Mouse (Mus musculus) activated CD4-positive, CD25-positive, alpha-beta regulatory T cell, adult 4 months (primary cell): Measurements from ENCODE around the gene Nmu. TPM values are rescaled to one million over a fixed set of nuclear protein-coding genes. Genes with fewer than 3 reads are reported as not detected.

Experiments used
- ATAC-seq: one replicate; pipeline ENCODE4 v1.8.0; 2017
- polyA plus RNA-seq, 2 experiments: library from polyadenylated mRNA; unstranded; fragments of 100-300 nt; shearing (Covaris generic); gene quantifications; one replicate each; pipeline ENCODE4 v1.2.1; 2017

Gene Nmu
- polyA plus RNA-seq: not detected

DNA sequence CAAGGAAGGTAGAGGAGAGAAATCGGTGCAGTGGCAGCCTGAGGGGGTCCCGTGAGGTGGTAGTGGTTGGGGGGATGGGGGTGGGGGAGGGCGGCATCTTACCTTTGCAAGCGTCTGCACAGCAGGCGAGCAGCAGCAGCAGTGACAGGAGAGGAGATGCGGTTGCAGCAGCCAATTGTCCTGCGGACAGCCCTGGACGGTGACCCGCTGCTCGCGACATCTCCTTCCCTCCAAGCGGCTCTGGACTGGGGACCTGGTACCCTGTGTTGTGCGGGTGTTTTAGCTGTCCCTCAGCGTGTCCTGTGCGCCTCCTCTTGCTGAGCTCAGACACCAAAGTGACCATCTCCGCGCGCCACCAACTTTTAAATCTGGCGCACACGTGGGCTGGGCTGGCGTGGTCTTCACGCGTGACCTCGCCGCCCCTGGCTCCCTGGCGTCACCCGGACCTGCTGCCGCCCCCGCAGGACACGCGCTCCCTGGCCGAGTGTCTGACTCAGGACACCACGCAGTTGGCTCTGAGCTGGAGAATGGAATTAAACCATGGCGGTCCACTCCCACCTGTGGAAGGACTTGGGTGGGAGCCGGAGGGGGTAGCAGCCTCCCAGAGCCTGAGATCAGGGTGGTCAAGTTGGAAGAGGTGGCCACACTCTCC lies at the start of gene Nmu:
Gene Nmu, minus strand, starts transcription at position 336 of the 652 bp plus-strand sequence.
- no peak for ATAC-seq

DNA sequence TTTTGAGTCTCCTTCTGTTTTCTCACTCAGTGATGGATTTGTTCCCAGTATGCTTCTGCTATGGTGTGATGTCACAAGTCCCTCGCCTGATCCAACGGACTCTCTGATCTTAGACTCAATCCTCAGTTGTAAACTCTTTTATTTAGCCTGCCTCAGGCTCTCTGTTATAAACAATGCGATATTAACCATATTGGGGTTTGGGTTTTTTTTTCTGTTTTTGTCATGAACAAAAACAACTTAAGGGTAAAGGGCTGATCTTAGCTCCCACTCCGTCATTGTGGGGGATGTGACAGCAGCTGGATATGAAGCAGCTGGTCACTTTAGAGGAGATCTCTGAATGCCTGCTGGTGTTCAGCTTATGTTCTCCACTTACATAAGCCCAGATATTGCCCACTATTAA lies 48.1 kb upstream of the Nmu start:
- ATAC-seq: no peak

DNA sequence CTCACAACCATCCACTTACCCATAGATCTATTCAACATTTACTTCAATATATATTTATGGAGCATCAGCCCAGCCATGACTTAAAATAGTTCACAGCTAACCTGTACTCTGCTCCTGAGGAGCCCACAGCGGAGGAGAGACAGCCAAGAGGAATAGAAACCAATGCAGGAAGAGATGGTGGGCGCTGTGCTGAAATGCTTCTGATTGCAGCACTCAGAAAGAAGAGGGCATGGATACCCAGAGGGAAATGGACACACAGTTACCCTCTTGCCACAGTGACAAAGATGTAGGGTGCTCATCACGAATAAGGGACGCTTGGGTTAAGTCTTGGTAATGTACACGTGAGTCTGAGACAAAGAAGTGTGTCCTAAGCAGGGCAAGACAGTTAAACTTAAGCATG lies 30.8 kb upstream of the Nmu start:
- no peak for ATAC-seq

DNA sequence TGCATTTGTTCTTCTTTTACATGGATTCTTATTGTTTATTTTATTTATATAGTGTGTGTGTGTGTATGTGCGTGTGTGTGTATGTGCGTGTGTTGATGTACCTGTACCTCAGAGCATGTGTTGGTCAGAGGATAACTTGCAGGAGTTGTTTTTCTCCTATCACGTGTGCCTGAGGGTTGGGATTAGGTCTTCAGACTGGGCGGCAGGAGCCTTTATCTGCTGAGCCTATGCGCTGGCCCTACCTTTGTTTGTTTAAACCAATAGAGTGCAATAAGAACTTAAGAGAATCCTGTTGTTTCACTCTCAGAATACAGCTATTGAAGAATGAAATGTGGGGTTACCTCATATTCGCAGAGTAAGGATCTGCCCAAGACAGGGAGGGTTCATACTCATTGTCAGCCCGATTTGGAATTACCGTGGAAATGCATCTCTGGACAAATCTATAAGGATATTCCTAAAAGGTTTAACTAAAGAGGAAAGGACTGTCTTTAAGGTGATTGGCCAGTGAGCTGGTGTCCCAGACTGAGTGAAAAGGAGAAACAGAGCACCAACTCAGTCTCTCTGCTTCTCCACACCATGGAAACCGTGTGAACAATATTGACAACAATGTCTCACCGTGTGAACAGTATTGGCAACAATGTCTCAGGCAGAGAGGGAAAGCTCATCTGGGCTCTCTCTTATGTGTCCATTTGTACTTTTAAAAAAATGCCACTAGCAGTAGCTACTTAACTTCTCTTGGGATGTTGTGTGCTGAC lies 25.6 kb upstream of the Nmu start:
- no peak for ATAC-seq

DNA sequence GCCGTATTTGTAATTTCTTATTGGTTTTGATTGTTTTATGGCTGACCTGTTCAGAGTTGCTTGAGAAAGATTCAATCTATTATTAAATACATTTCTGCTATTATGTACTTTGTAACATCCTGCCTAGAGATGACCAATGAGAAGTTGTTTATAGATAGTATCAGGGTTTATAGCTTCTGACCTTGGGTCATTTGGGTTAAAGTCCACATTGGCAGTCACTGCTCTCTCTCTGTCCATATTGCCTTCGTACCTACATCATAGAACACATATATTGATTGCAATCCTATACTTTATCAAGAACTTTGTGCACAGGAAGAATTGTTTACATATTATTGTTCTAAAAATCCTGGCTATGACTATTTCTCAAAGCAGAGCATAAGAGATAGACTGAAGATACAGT lies 24.9 kb upstream of the Nmu start:
- ATAC-seq: no peak

DNA sequence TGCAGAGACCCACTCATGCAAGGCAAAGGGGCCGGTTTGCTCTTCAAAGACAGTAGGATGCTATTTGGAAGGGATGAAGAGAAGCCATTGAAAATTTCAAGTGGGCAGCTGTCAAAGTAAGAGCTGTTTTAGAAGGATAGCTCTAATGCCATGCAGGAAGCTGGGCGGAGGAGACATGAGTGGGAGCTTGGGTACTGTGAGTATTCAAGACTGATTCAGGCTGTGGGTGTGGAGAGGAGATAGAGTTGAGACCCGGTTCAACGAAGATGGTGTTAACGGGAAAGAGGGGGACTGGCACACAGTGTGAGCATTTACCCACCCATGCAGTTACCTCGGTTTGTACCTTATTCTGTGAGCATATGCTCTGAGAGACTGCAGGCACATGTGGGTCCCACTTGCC lies 20.1 kb upstream of the Nmu start:
- no peak for ATAC-seq

DNA sequence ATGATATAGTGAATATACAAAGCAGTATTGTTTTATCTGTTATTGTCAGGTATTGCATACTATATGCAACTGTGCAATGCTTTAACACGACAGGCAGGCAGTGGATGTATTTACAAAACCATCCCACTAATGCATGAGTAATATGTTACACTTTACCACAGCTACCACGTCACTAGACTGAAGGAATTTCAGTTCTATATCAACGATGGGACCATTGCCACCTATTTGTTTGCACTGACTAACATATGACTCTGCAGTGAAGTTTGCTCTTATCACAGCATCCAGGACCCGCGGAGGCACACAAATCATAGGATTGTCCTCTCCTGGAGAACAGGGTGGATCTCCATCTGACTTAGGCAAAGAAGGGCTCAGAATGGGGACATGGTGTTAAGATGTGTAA lies 18.2 kb upstream of the Nmu start:
- ATAC-seq: no peak

DNA sequence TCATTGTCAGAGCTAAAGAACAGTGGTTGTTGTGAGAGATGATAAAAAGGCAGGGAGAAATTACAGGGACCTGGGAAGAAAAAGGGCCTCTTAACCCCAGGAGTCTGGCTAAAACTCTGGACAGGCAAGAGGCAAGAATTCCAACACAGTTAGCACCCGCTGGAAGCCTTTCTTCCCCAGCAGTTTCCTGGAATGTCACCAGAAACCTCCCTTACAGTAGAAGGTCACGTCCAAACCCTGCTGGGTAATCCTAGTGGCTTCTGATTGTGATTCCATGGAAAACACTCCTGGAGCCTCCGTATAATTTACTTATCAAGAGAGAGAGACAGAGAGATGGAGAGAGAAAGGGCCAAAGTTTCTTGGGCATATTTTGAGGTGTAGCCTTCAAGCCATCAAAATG lies 15.6 kb upstream of the Nmu start:
- ATAC-seq: no peak

DNA sequence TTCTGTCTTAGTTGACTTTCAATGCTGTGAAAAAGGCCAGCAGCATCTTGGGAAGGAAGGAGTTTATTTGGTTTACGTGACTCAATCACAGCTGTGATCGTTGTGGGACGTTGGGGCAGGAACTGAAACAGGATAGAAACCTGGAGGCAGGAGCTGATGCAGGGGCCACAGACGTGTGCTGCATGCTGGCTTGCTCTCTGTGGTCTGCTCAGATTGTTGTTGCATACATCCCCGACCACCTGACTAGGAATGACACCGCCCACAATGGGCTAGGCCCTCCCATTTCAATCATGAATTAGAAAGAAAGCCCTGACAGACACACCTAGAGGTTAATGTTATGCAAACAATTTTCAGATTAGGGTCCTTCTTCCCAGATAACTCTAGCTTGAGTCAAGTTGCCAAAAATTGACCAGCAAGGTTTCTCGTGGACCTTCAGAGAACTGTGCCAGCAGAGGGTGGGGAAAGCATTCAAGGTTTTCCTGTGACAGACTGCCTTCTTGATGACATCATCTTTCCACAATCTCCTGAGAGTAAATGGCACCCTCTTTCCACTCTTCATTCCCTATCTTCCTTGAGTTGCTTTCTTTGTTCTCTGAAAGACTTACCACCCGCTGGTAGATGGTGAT lies 5.7 kb upstream of the Nmu start:
- ATAC-seq: no peak

DNA sequence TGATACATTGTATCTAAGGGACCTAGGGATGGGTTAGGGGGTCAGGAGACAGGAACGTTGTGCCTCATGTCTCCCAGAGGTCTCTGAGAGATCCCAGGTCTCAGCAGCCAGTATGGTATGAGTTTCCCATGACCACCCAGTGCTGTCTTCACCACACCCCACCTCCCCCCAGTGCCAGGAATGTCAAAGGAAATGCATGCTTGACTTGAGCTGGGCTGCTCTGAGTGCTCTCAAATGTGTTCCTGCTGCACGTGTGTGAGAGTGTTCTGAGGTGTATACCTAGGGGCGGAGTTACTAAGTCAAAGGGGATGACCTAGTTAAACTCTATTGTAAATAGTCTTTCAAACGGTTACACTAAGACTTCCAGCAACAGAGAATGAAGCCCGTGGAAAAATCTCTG lies 1.8 kb upstream of the Nmu start:
- ATAC-seq: no peak

DNA sequence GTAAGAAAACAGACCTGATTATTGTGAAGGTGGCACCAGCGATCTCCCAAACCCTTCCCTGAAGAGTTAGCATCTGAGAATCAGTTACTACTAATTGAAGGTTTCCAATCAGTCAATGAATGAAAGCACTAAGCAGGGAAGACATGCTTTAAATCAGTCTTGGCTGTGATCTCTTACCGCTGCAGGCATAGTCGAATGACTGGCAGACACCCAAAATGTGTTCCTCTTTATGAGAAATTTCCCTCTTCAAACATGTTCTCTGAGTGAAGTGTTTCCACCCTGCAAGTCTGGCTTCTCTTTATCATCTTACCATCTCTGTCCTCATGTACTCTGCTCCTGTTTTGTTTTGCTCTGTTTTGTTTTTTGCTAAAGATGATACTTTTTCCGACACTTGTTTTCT lies 2.8 kb downstream of the Nmu start:
- ATAC-seq: no peak

DNA sequence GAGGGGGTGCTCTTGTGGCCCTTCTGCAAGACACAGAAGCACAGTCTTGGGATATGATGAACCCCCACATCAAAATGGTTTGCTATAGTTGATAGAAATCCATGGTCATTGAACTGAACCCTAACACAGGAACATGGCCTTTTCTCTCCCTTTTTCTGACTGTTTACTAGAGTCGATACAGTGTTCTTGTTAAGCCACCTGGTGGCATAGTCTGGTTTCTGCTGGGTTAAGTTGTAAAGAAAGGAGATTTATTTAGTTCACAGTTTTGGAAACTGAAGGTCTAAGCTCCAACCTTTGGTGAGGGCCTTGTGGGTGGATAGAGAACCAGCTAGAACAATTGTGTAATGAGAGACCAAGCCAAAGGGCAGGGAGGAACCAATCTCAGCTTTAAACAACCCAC lies 3.5 kb downstream of the Nmu start:
- no peak for ATAC-seq

DNA sequence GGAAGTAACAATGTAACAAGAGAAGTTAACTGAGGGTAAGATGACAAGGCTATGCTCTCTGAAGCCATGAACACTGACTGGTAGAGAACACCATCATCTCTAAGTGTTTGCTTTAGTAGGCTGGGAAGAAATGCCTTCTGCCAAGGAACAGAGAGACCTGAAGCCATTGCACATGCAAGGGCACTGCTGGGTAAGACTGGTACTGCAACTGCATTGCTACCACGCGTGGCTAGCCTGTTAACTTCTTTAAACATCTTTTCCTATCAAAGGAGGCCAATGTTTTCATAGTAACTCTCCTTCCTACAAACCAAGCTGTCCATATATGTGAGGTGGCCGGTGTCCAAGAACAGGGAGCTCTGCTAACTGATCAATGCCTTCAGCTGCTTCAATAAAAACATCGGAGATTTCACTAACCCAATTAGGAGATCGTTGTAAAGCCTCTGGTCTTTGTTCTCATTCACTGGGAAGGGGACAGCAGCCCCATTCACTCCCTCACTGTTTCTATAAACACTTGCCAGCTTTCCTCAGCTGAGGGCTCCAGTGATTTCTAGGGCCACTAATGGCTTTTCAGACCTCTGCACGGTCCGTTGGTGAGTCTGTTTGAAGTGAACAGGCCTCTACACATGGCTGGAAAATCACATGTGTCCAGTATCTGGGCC lies 11.5 kb downstream of the Nmu start:
- ATAC-seq: no peak

DNA sequence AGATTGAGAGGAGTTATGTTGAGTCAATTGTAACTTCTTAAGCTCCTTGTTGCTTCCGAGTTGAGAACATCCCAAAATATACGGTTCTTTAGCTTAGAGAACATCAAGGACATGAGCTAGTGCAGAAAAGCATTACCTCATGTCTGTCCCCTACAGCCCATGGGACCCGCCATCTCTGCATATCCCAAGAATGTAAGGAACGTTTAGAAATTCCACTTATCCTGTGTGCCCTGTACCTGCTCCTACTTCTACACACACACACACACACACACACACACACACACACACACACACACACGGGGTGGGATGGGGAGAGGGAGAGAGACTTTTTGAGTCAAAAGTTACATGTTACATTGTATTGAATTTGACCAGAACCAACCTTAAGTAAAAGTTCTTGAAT lies 12.1 kb downstream of the Nmu start:
- no peak for ATAC-seq

DNA sequence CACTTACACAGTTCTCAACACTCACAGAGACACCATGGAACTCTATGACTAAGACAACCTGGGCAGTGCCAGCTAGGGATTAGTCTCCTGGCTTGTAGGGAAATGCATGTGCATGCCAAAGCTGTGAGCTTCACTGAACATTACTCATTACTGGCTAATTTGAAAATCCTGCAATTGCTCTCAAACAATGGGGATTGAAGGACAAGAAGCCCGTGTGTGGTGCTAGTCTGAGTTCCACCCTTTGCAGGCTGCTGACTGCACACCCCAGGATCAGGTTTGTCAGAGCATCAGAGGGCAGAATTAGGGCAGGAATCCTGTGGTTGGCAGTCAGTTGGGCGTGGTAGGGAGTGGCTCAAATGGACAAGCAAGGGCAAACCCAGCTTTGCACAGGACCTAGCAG lies 17.5 kb downstream of the Nmu start:
- no peak for ATAC-seq

DNA sequence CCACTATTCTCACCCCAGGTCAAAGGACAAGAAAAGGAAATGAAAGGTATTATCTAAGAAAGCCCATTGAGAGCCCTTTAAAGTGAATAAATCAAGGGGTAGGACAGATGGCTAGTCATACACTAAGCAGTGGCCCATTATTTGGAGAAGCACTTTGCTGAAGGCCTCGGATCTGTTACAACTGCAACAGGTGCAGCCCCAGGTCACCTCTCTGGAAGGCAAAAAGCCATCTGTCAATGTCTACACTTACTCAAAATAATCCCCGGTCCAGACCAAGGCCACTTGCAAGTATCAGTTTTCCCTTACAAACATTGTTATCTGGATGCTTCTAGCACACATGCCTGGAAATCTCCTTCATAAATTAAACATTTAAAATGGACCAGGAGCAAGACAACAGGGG lies 22.7 kb downstream of the Nmu start:
- no peak for ATAC-seq

DNA sequence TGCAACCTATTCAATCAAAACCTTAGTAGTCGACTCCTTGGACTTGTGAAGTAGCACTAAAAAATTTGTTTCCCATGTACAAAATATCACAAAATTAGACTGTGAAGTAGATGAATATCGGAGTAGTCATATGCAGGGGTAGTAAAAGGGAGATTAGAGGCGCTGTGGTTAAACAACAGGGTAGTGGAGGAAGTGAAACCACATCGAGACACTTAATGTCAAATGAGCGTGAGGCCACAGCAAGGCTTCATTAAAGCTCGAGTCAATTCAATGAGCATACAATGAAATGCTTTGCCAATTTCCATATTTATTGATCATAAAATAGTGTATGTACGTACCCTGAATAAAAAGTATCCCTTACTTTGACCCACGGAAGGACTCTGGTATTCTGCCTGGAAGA lies 26.5 kb downstream of the Nmu start:
- no peak for ATAC-seq

DNA sequence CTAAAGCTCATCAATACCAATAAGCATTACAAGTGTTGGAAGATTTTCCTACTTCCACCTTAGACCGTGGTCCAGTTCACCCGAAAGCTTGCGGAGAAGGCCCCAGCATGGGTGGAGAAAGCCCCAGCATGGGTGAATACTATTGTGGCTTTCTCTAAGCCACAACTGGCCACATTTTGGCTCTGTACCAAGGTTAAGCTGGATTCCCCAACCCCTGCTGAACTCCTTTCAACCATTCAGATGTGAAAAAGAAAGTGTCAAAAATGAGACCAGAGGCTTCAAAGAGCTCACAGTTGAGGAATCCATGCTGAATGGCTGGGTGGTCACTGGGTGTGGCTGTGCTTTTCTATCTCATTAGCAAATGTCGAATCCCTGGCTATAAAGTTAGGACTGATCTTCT lies 29.8 kb downstream of the Nmu start:
- no peak for ATAC-seq

DNA sequence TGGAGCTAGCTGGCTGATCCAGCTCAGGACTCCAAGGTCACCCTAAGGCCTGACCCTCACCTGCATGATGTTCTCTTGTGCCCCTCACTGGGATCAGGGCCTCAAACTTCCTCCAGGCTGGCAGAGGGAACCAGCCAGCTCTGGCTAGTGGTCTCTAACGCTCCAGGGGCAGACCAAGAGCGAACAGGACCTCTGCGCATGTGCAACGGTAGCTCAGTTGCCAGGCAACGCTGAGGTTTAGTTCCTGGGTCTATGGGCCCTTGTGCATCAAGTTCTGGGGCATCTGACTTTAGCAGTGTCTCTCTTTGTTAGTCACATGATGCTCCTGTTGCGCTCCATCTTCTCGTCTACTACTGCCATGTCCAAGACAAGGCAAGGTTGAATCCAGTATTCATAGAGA lies 32.6 kb downstream of the Nmu start, which contains the start of gene Pdcl2:
Gene Pdcl2, minus strand, starts transcription at position 204 of the 400 bp plus-strand sequence.
- ATAC-seq: no peak

DNA sequence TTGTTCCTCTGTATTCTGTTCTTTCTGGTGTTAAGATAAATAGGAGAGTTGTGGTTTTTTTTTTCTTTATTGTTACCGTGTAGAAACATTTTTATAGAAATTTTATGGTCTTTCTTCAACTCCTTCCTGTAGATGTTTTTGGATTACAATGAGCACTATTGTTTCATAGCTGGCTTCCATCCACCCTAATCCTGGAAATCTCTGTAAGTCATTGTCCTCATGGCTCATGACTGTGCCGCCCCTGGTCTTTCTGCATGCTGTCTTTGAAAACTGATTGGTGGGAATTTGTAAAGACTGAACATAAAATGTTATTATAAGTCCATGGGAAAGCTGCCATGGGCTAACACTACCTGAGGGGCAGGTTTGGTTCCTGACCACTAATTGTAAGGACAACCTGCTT lies 36.3 kb downstream of the Nmu start:
- ATAC-seq: no peak

DNA sequence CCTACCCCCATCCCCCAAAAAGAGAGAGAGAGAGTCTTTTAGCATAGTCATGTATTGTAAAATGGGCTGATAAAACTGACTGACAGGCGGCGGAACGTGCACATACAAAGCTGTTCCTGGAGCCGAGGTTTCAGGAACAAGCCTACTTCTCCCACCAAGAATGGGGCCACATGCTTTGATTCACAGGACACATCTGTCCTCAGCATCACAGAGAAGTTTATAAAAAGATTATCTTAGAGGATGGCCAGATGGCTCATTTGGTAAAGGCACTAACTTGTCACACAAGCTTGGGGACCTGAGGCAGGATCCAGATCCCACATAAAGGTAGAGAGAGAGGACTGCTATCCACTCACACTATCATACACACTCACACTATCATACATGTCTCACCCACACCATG lies 38.5 kb downstream of the Nmu start:
- ATAC-seq: no peak

DNA sequence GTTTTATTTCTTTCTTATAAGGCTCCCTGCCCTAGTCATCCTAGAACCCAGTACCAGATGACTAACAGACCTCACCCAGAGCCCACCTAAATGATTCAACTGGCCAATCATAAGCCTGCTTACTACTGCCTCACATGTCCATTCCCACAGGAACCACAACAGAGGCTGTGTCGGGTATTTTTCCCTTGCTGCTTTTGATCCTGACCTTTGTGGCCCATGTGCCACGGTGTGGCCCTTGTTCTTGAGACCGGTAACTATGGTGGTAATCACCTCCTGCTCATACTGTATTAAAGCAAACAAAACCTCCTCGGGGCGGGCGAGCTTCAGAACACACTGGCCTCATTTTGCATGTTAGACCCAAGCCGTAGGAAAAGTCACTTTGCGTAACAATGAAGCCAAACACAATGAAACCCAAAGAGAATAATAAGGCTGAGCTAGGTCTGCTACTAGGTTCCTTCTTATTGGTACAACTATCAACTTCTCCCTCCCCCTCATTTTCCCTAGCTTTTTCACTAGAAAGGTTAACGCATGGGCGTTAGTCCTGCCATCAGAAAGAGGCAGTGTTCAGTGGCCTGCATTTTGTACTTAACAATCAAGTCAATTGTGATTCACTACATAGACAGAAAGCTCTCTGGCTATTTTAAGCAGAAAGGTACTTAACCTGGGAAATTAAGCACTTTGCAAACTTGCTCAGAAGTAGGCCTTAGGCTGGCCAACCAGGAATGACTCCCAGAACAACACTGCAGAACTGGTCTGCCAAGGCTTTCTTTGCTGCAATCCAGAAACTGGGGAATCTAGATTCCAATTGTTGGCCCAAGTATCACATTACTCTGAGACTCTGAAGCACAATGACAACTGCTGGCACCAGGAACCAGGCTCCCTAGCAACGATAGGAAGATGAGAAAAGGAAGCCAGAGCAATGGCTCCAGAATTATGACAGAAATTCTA lies 42.1 kb downstream of the Nmu start:
- ATAC-seq: no peak
